Mouse (Mus musculus) embryonic facial prominence, embryonic 15.5 days (tissue): ENCODE measurements around the gene Sec22c. TPM values are rescaled to one million over a fixed set of nuclear protein-coding genes. Genes with fewer than 3 reads are reported as not detected.

ENCODE experiments used
- ATAC-seq: fragments of 200-750 bp; cut with Nextera tagmentation; 2 replicates; pipeline ENCODE4 v1.8.0; 2017; ENCODE audit warnings: low read depth, moderate TSS enrichment; ENCODE audit not compliant: insufficient number of reproducible peaks, low FRiP score, low TSS enrichment
- H3K27ac ChIP-seq: fragments of 300-500 bp; sonication (generic); replicated peaks from 2 replicates; pipeline ENCODE4 v1.5.1; 2015; ENCODE audit warnings: mild to moderate bottlenecking, inconsistent platforms
- H3K27me3 ChIP-seq: fragments of 300-500 bp; sonication (generic); 2 replicates; pipeline ENCODE4 v1.6.1; 2015; ENCODE audit warnings: inconsistent platforms
- H3K36me3 ChIP-seq: fragments of 300-500 bp; sonication (generic); 2 replicates; pipeline ENCODE4 v1.6.1; 2015; ENCODE audit warnings: mild to moderate bottlenecking, inconsistent platforms
- H3K4me1 ChIP-seq: fragments of 300-500 bp; sonication (generic); 2 replicates; pipeline ENCODE4 v1.6.1; 2015; ENCODE audit warnings: inconsistent platforms
- H3K4me2 ChIP-seq: fragments of 300-500 bp; sonication (generic); replicated peaks from 2 replicates; pipeline ENCODE4 v1.6.1; 2015; ENCODE audit warnings: mild to moderate bottlenecking, inconsistent platforms
- H3K4me3 ChIP-seq: fragments of 300-500 bp; sonication (generic); replicated peaks from 2 replicates; pipeline ENCODE4 v1.5.1; 2015; ENCODE audit warnings: mild to moderate bottlenecking, inconsistent platforms
- H3K9ac ChIP-seq: fragments of 300-500 bp; sonication (generic); 2 replicates; pipeline ENCODE4 v1.6.1; 2015; ENCODE audit warnings: inconsistent platforms
- H3K9me3 ChIP-seq: fragments of 300-500 bp; sonication (generic); replicated peaks from 2 replicates; pipeline ENCODE4 v1.6.1; 2016; ENCODE audit warnings: inconsistent platforms
- WGBS: fragments of 180-500 bp; shearing (Covaris S2); methylation state at CpG from one replicate; pipeline ENCODE4 v1.1.7; 2015; 5-methylcytosine and 5-hydroxymethylcytosine counted together
- polyA plus RNA-seq: library from polyadenylated mRNA; unstranded; fragments of >200 nt; fragmentation: Nextera tagmentation; extraction: Ambion mirVana; gene quantifications from 2 replicates; pipeline ENCODE4 v1.2.1, GENCODE M21; 2015

The Sec22c gene
- polyA plus RNA-seq, 1 experiment from 2014 or later, result 15.3 TPM

- H3K4me2 ChIP-seq, result no peak overlapping the region
- H3K27me3 ChIP-seq, result no peaks in the 10 kb centered on the region
- H3K4me3 ChIP-seq, result no peak overlapping the region
- H3K27ac ChIP-seq, result no peak overlapping the region
- peak; percentile 41; the same call in 1 of the 2 replicates for ATAC-seq
- H3K4me1 ChIP-seq, result peaks cover 6% of the 10 kb centered on the region; the same call in 1 of the 2 replicates
- H3K9ac ChIP-seq, result no peak overlapping the region
- WGBS, result 49% methylated on average over 15 of the region's 15 CpGs
- no peaks in the 10 kb centered on the region for H3K9me3 ChIP-seq
- peaks cover 42% of the 10 kb centered on the region for H3K36me3 ChIP-seq
These were observed 15.1 kb downstream of the Sec22c start for GRCm38 (mm10) chr9:121690200-121690651.

GRCm38 (mm10) chr9:121684702-121685101 lies 20.6 kb downstream of the Sec22c start:
- peaks cover 39% of the 10 kb centered on the region for H3K36me3 ChIP-seq
- H3K4me1 ChIP-seq, result no peaks in the 10 kb centered on the region
- no peak overlapping the region for H3K4me2 ChIP-seq
- no peak overlapping the region for H3K9ac ChIP-seq
- H3K27me3 ChIP-seq, result no peaks in the 10 kb centered on the region
- H3K9me3 ChIP-seq, result no peaks in the 10 kb centered on the region
- H3K27ac ChIP-seq, result no peak overlapping the region
- ATAC-seq, result no peak
- WGBS, result 78% methylated on average over 7 of the region's 7 CpGs
- no peak overlapping the region for H3K4me3 ChIP-seq

- Histone ChIP-seq H3K27ac (no peak overlapping the region), H3K27me3 (no peaks in the 10 kb centered on the region), H3K36me3 (peaks cover 28% of the 10 kb centered on the region), H3K4me3 (no peak overlapping the region), H3K9ac (no peak overlapping the region), H3K4me1 (no peaks in the 10 kb centered on the region), H3K9me3 (no peaks in the 10 kb centered on the region), H3K4me2 (no peak overlapping the region)
- 69% methylated on average over 18 of the region's 18 CpGs for WGBS
- no peak for ATAC-seq
These were observed 23.1 kb downstream of the Sec22c start for GRCm38 (mm10) chr9:121682037-121682680.

GRCm38 (mm10) chr9:121681191-121681590 lies 24.1 kb downstream of the Sec22c start:
- no peaks in the 10 kb centered on the region for H3K4me1 ChIP-seq
- H3K9ac ChIP-seq, result no peak overlapping the region
- no peak overlapping the region for H3K4me3 ChIP-seq
- peaks cover 28% of the 10 kb centered on the region for H3K36me3 ChIP-seq
- no peak overlapping the region for H3K4me2 ChIP-seq
- H3K27me3 ChIP-seq, result no peaks in the 10 kb centered on the region
- no peaks in the 10 kb centered on the region for H3K9me3 ChIP-seq
- 68% methylated on average over 8 of the region's 8 CpGs for WGBS
- no peak overlapping the region for H3K27ac ChIP-seq
- no peak for ATAC-seq

- 13% methylated on average over 6 of the region's 6 CpGs for WGBS
- peaks cover 15% of the 10 kb centered on the region; the same call in 1 of the 2 replicates for H3K36me3 ChIP-seq
- peak; percentile 64; the same call in 1 of the 2 replicates for ATAC-seq
- H3K27me3 ChIP-seq, result no peaks in the 10 kb centered on the region
- H3K27ac ChIP-seq, result no peak overlapping the region
- H3K9ac ChIP-seq, result no peak overlapping the region
- H3K4me3 ChIP-seq, result no peak overlapping the region
- no peak overlapping the region for H3K4me2 ChIP-seq
- H3K4me1 ChIP-seq, result no peaks in the 10 kb centered on the region
- H3K9me3 ChIP-seq, result no peaks in the 10 kb centered on the region
These were observed 25.7 kb downstream of the Sec22c start for GRCm38 (mm10) chr9:121679549-121679948.

GRCm38 (mm10) chr9:121677476-121677875 lies 27.8 kb downstream of the Sec22c start:
- Histone ChIP-seq H3K9me3 (no peaks in the 10 kb centered on the region), H3K9ac (no peak overlapping the region), H3K27me3 (no peaks in the 10 kb centered on the region), H3K27ac (no peak overlapping the region), H3K4me2 (no peak overlapping the region), H3K36me3 (0 out of 2 replicates have a peak, but pooled peaks cover 5% of the 10 kb centered on the region), H3K4me1 (no peaks in the 10 kb centered on the region), H3K4me3 (no peak overlapping the region)
- ATAC-seq, result no peak
- 68% methylated on average over 8 of the region's 8 CpGs for WGBS

GRCm38 (mm10) chr9:121677069-121677468 lies 28.2 kb downstream of the Sec22c start:
- peaks cover 4% of the 10 kb centered on the region; the same call in 1 of the 2 replicates for H3K4me1 ChIP-seq
- H3K27ac ChIP-seq, result no peak overlapping the region
- 71% methylated on average over 4 of the region's 4 CpGs for WGBS
- no peak overlapping the region for H3K4me3 ChIP-seq
- no peak overlapping the region for H3K4me2 ChIP-seq
- no peaks in the 10 kb centered on the region for H3K27me3 ChIP-seq
- ATAC-seq, result no peak
- H3K9ac ChIP-seq, result no peak overlapping the region
- H3K9me3 ChIP-seq, result no peaks in the 10 kb centered on the region
- H3K36me3 ChIP-seq, result 0 out of 2 replicates have a peak, but pooled peaks cover under 1% of the 10 kb centered on the region

- H3K4me1 ChIP-seq, result peaks cover 6% of the 10 kb centered on the region; the same call in 1 of the 2 replicates
- H3K4me3 ChIP-seq, result no peak overlapping the region
- no peaks in the 10 kb centered on the region for H3K36me3 ChIP-seq
- H3K27ac ChIP-seq, result no peak overlapping the region
- ATAC-seq, result no peak
- no peak overlapping the region for H3K4me2 ChIP-seq
- H3K9ac ChIP-seq, result no peak overlapping the region
- peaks cover 6% of the 10 kb centered on the region for H3K27me3 ChIP-seq
- WGBS, result 87% methylated on average over 2 of the region's 2 CpGs
- H3K9me3 ChIP-seq, result no peaks in the 10 kb centered on the region
These were observed 29.7 kb downstream of the Sec22c start for GRCm38 (mm10) chr9:121675556-121675955.

GRCm38 (mm10) chr9:121675011-121675410 lies 30.3 kb downstream of the Sec22c start:
- peaks cover 12% of the 10 kb centered on the region for H3K27me3 ChIP-seq
- H3K9me3 ChIP-seq, result no peaks in the 10 kb centered on the region
- H3K4me1 ChIP-seq, result peaks cover 7% of the 10 kb centered on the region; the same call in 1 of the 2 replicates
- no peak overlapping the region for H3K9ac ChIP-seq
- H3K4me3 ChIP-seq, result no peak overlapping the region
- ATAC-seq, result no peak
- H3K36me3 ChIP-seq, result no peaks in the 10 kb centered on the region
- H3K4me2 ChIP-seq, result no peak overlapping the region
- H3K27ac ChIP-seq, result no peak overlapping the region
- 79% methylated on average over 9 of the region's 9 CpGs for WGBS

- H3K4me2 ChIP-seq, result no peak overlapping the region
- H3K36me3 ChIP-seq, result no peaks in the 10 kb centered on the region
- H3K27me3 ChIP-seq, result peaks cover 25% of the 10 kb centered on the region
- H3K9me3 ChIP-seq, result no peaks in the 10 kb centered on the region
- 77% methylated on average over 5 of the region's 5 CpGs for WGBS
- no peak overlapping the region for H3K9ac ChIP-seq
- peaks cover 16% of the 10 kb centered on the region for H3K4me1 ChIP-seq
- ATAC-seq, result no peak
- no peak overlapping the region for H3K4me3 ChIP-seq
- no peak overlapping the region for H3K27ac ChIP-seq
These were observed 31.6 kb downstream of the Sec22c start for GRCm38 (mm10) chr9:121673716-121674115.

GRCm38 (mm10) chr9:121672311-121672710 lies 33.0 kb downstream of the Sec22c start:
- H3K4me3 ChIP-seq, result no peak overlapping the region
- no peak overlapping the region for H3K4me2 ChIP-seq
- no peak for ATAC-seq
- H3K4me1 ChIP-seq, result peaks cover 21% of the 10 kb centered on the region
- peaks cover 39% of the 10 kb centered on the region for H3K27me3 ChIP-seq
- WGBS, result 51% methylated on average over 5 of the region's 5 CpGs
- H3K9ac ChIP-seq, result no peak overlapping the region
- H3K9me3 ChIP-seq, result no peaks in the 10 kb centered on the region
- no peaks in the 10 kb centered on the region for H3K36me3 ChIP-seq
- no peak overlapping the region for H3K27ac ChIP-seq

- WGBS, result 30% methylated on average over 7 of the region's 7 CpGs
- no peak overlapping the region for H3K9ac ChIP-seq
- H3K36me3 ChIP-seq, result no peaks in the 10 kb centered on the region
- no peak overlapping the region for H3K4me2 ChIP-seq
- peaks cover 21% of the 10 kb centered on the region for H3K4me1 ChIP-seq
- H3K4me3 ChIP-seq, result no peak overlapping the region
- H3K27me3 ChIP-seq, result peaks cover 42% of the 10 kb centered on the region
- H3K9me3 ChIP-seq, result no peaks in the 10 kb centered on the region
- no peak overlapping the region for H3K27ac ChIP-seq
- ATAC-seq, result no peak
These were observed 34.0 kb downstream of the Sec22c start for GRCm38 (mm10) chr9:121671300-121671699.
